Mouse (Mus musculus) heart, embryonic 11.5 days (tissue): ENCODE results near the gene Ldb3. TPM values are rescaled to one million over a fixed set of nuclear protein-coding genes. Genes with fewer than 3 reads are reported as not detected.

Source experiments
- ATAC-seq: fragments of 200-750 bp; cut with Nextera tagmentation; replicated peaks from 2 replicates; pipeline ENCODE4 v1.8.0; 2017; ENCODE audit warnings: moderate library complexity; ENCODE audit not compliant: insufficient number of reproducible peaks, low FRiP score, low TSS enrichment
- H3K27ac ChIP-seq: fragments of 300-500 bp; sonication (generic); 2 replicates; pipeline ENCODE4 v1.5.1; 2014; ENCODE audit warnings: mild to moderate bottlenecking, low read depth, low read length
- H3K27me3 ChIP-seq: fragments of 300-500 bp; sonication (generic); 2 replicates; pipeline ENCODE4 v1.6.1; 2014; ENCODE audit warnings: mild to moderate bottlenecking, low read length, mixed read lengths; ENCODE audit not compliant: control insufficient read depth, insufficient read depth
- H3K36me3 ChIP-seq: fragments of 300-500 bp; sonication (generic); 2 replicates; pipeline ENCODE4 v1.6.1; 2014; ENCODE audit warnings: mild to moderate bottlenecking, low read length, moderate library complexity, mixed read lengths; ENCODE audit not compliant: control insufficient read depth, insufficient read depth
- H3K4me1 ChIP-seq: fragments of 300-500 bp; sonication (generic); 2 replicates; pipeline ENCODE4 v1.6.1; 2014; ENCODE audit warnings: low read length; ENCODE audit not compliant: control insufficient read depth, insufficient read depth
- H3K4me2 ChIP-seq: fragments of 300-500 bp; sonication (generic); 2 replicates; pipeline ENCODE4 v1.6.1; 2014; ENCODE audit warnings: mild to moderate bottlenecking, moderate library complexity
- H3K4me3 ChIP-seq: fragments of 300-500 bp; sonication (generic); 2 replicates; pipeline ENCODE4 v1.5.1; 2014; ENCODE audit warnings: low read depth, low read length
- H3K9ac ChIP-seq: fragments of 300-500 bp; sonication (generic); 2 replicates; pipeline ENCODE4 v1.6.1; 2014; ENCODE audit warnings: mild to moderate bottlenecking, low read depth, low read length, moderate library complexity
- H3K9me3 ChIP-seq: fragments of 300-500 bp; sonication (generic); replicated peaks from 2 replicates; pipeline ENCODE4 v1.6.1; 2016; ENCODE audit warnings: low read length; ENCODE audit not compliant: control insufficient read depth
- WGBS: fragments of 180-500 bp; shearing (Covaris S2); extraction: QIAGEN DNeasy Blood & Tissue Kit; methylation state at CpG from one replicate; pipeline ENCODE4 v1.1.7; 2014; ENCODE audit not compliant: insufficient replicate concordance; 5-methylcytosine and 5-hydroxymethylcytosine counted together
- polyA plus RNA-seq: library from polyadenylated mRNA; unstranded; fragments of >200 nt; fragmentation: Nextera tagmentation; extraction: Ambion mirVana; gene quantifications from 2 replicates; pipeline ENCODE4 v1.2.1, GENCODE M21; 2014

Ldb3 gene
- 221 and 225 TPM in 2 replicates for polyA plus RNA-seq

- peaks cover 72% of the 10 kb centered on the region for H3K4me1 ChIP-seq
- H3K9me3 ChIP-seq, result no peaks in the 10 kb centered on the region
- no peaks in the 10 kb centered on the region for H3K27me3 ChIP-seq
- H3K36me3 ChIP-seq, result no peaks in the 10 kb centered on the region
- peak within 1 kb of the TSS; percentile 44 for H3K4me3 ChIP-seq
- peak; percentile 65 for ATAC-seq
- peak within 1 kb of the TSS; percentile 70 for H3K4me2 ChIP-seq
- WGBS, result 22% methylated on average over 8 of the region's 8 CpGs
- H3K9ac ChIP-seq, result peak within 1 kb of the TSS; percentile 90
- peak within 1 kb of the TSS; percentile 94 for H3K27ac ChIP-seq
These were observed at the start of gene Ldb3 for GRCm38 (mm10) chr14:34588498-34588897. Ldb3 (minus strand) TSS chr14:34588682.

- Histone ChIP-seq H3K4me3 (no peak overlapping the region), H3K4me2 (no peak overlapping the region), H3K27ac (no peak overlapping the region), H3K27me3 (no peaks in the 10 kb centered on the region; the same call in 1 of the 2 replicates), H3K9ac (no peak overlapping the region), H3K9me3 (no peaks in the 10 kb centered on the region), H3K4me1 (no peaks in the 10 kb centered on the region), H3K36me3 (no peaks in the 10 kb centered on the region)
- 82% methylated on average over 6 of the region's 6 CpGs for WGBS
- ATAC-seq, result no peak
These were observed 47.2 kb upstream of the Ldb3 start for GRCm38 (mm10) chr14:34635721-34636120.

GRCm38 (mm10) chr14:34635192-34635591 lies 46.7 kb upstream of the Ldb3 start:
- no peaks in the 10 kb centered on the region for H3K9me3 ChIP-seq
- H3K27ac ChIP-seq, result no peak overlapping the region
- no peaks in the 10 kb centered on the region for H3K36me3 ChIP-seq
- 34% methylated on average over 7 of the region's 7 CpGs for WGBS
- no peak for ATAC-seq
- H3K4me1 ChIP-seq, result no peaks in the 10 kb centered on the region
- H3K9ac ChIP-seq, result no peak overlapping the region
- no peak overlapping the region for H3K4me3 ChIP-seq
- no peak overlapping the region for H3K4me2 ChIP-seq
- no peaks in the 10 kb centered on the region; the same call in 1 of the 2 replicates for H3K27me3 ChIP-seq

- no peaks in the 10 kb centered on the region; the same call in 1 of the 2 replicates for H3K27me3 ChIP-seq
- H3K4me2 ChIP-seq, result no peak overlapping the region
- no peak overlapping the region for H3K4me3 ChIP-seq
- ATAC-seq, result no peak
- H3K9ac ChIP-seq, result no peak overlapping the region
- H3K4me1 ChIP-seq, result no peaks in the 10 kb centered on the region
- no peaks in the 10 kb centered on the region for H3K36me3 ChIP-seq
- WGBS, result 54% methylated on average over 10 of the region's 10 CpGs
- no peak overlapping the region for H3K27ac ChIP-seq
- no peaks in the 10 kb centered on the region for H3K9me3 ChIP-seq
These were observed 44.4 kb upstream of the Ldb3 start for GRCm38 (mm10) chr14:34632722-34633448.

- WGBS, result 85% methylated on average over 7 of the region's 7 CpGs
- peaks cover 3% of the 10 kb centered on the region; the same call in 1 of the 2 replicates for H3K4me1 ChIP-seq
- no peaks in the 10 kb centered on the region; the same call in 1 of the 2 replicates for H3K27me3 ChIP-seq
- no peak for ATAC-seq
- no peaks in the 10 kb centered on the region for H3K9me3 ChIP-seq
- H3K36me3 ChIP-seq, result no peaks in the 10 kb centered on the region
- no peak overlapping the region for H3K4me3 ChIP-seq
- H3K27ac ChIP-seq, result no peak overlapping the region
- no peak overlapping the region for H3K4me2 ChIP-seq
- H3K9ac ChIP-seq, result no peak overlapping the region
These were observed 38.3 kb upstream of the Ldb3 start for GRCm38 (mm10) chr14:34626824-34627223.

GRCm38 (mm10) chr14:34623531-34624210 lies 35.2 kb upstream of the Ldb3 start:
- Histone ChIP-seq H3K4me1 (peaks cover 3% of the 10 kb centered on the region; the same call in 1 of the 2 replicates), H3K4me2 (peak overlapping the region; percentile 47), H3K9ac (no peak overlapping the region), H3K9me3 (no peaks in the 10 kb centered on the region), H3K36me3 (no peaks in the 10 kb centered on the region), H3K27me3 (no peaks in the 10 kb centered on the region), H3K27ac (no peak overlapping the region; the same call in 1 of the 2 replicates), H3K4me3 (no peak overlapping the region)
- ATAC-seq, result 0 out of 2 replicates have a peak, but pooled peaks have one; percentile 35
- WGBS, result 34% methylated on average over 16 of the region's 16 CpGs

- H3K36me3 ChIP-seq, result no peaks in the 10 kb centered on the region
- no peaks in the 10 kb centered on the region for H3K27me3 ChIP-seq
- no peak overlapping the region for H3K9ac ChIP-seq
- H3K27ac ChIP-seq, result no peak overlapping the region; the same call in 1 of the 2 replicates
- H3K4me1 ChIP-seq, result peaks cover 3% of the 10 kb centered on the region; the same call in 1 of the 2 replicates
- 68% methylated on average over 5 of the region's 5 CpGs for WGBS
- no peak for ATAC-seq
- H3K4me2 ChIP-seq, result no peak overlapping the region
- H3K9me3 ChIP-seq, result no peaks in the 10 kb centered on the region
- H3K4me3 ChIP-seq, result no peak overlapping the region
These were observed 34.6 kb upstream of the Ldb3 start for GRCm38 (mm10) chr14:34623074-34623473.

- Histone ChIP-seq H3K9me3 (no peaks in the 10 kb centered on the region), H3K36me3 (no peaks in the 10 kb centered on the region), H3K27me3 (peaks cover 5% of the 10 kb centered on the region), H3K4me3 (no peak overlapping the region), H3K4me1 (peaks cover 3% of the 10 kb centered on the region; the same call in 1 of the 2 replicates), H3K27ac (no peak overlapping the region), H3K9ac (no peak overlapping the region), H3K4me2 (no peak overlapping the region)
- no peak for ATAC-seq
- 29% methylated on average over 10 of the region's 10 CpGs for WGBS
These were observed 32.3 kb upstream of the Ldb3 start for GRCm38 (mm10) chr14:34620611-34621376.
